Mouse (Mus musculus): Measurements from ENCODE around the gene Gpr39.

GRCm38 (mm10) chr1:125652836-125653594 lies 23.8 kb upstream of the Gpr39 start:
- TF ChIP-seq POLR2A (IDR thresholded peaks at IDR 0.05; ENCODE audit: borderline replicate concordance, extremely low read depth, insufficient read depth, insufficient read length, poor library complexity, severe bottlenecking) (no peak), CTCF (IDR thresholded peaks at IDR 0.05; ENCODE audit: borderline replicate concordance, extremely low read depth, insufficient read depth, insufficient read length) (no peak)

Measured in brain, embryonic 14.5 days (tissue).